Mouse (Mus musculus) retina, postnatal 1 day (tissue): ENCODE results near the gene Pnliprp2.
A peak's percentile ranks its signal among the peaks of the same experiment; 100 is the strongest.

Experiments used
- DNase-seq: peaks from one replicate; pipeline ENCODE4 v3.0.0-alpha.2; 2012

Pnliprp2 gene

GRCm38 (mm10) chr19:58759423-58759822 is at the start of gene Pnliprp2:
TSS of gene Pnliprp2 (plus strand) at chr19:58759719.
- peak; percentile 7 for DNase-seq

GRCm38 (mm10) chr19:58717925-58718324 is 41.6 kb upstream of the Pnliprp2 start:
- DNase-seq, result no peak

- no peak for DNase-seq
Observed at GRCm38 (mm10) chr19:58720439-58720838, 39.1 kb upstream of the Pnliprp2 start.

GRCm38 (mm10) chr19:58726551-58726950 is 33.0 kb upstream of the Pnliprp2 start:
- no peak for DNase-seq

DNA sequence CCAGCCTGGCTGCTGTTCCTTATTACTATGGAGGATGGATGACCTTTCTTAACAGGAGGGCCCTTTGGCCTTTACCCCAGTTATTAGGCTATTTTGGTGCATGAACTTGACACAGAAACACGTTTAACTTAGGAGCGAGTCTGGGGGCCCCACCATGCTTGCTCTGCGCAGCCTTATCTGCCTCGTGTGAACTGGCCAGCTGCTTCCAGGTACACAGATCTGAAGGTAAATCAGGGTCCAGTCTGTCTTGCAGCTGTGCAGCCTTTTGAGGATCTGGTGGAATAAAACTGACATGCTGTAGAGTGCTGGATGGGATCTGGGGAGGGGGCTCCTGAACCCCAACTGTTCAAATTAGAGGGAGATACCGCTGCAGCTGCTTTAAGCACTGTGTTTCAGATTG is 31.8 kb upstream of the Pnliprp2 start:
- no peak for DNase-seq

DNA sequence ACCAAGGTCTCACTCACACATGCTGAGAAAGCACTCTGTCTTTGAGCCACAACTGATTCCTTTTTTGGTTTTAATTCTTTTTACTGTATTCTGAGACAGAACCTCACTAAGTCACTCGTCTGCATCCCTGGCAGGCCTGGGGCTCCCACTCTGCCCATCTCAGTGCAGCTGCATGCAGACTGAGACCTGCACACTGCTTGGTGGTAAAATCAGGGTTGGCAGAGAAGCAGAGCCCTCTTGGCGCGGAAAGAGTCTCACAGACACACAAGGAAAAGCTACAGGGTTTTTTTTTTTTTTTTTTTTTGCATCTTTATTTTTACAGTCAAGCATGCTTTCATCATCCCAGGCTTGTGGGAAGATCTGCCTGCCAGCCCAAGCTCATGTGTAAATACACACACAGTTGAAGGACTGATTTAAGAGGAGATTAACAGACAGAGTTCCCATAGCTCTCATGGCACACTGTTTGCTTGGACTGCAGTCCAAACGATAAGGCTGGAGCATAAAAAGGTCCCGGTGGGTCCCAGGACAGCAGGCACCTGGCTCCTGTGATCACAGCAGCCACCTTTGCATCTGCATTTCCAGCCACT is 31.0 kb upstream of the Pnliprp2 start, which contains the start of gene Pnliprp1:
Gene Pnliprp1 (plus strand): TSS at position 443 of the 587 bp plus-strand sequence.
- DNase-seq, result no peak

DNA sequence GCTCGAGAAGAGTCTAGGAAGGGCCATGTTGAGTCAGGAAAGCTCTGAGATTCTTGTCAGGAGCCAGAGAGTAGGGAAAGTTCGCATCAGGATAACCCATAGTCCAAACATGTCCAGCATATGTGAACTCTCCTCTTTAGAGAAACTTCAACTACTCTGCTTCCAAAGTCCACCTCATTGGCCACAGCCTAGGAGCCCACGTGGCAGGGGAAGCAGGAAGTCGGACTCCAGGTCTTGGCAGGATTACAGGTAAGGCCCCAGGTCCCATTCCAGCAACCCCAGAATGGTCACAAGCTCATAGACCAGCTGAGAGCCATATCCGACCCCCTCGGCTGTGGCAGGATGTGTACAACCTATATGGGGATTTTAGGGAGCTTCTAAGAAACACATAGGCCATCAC is 26.3 kb upstream of the Pnliprp2 start:
- DNase-seq, result no peak

DNA sequence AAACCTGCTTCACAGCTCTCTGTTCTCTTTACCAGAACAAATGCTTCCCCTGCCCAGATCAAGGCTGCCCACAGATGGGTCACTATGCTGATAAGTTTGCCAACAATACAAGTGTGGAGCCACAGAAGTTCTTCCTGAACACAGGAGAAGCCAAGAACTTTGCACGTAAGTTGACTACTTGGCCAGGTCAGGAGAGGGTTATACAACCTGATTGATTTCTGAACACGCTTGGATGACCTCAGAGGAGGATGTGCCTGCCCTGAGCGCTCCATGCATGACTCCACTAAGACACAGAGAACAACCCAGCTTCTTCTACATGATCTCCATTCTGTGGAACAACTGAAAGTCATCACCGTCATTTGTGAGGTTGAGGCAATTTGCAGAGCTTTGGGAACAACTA is 21.4 kb upstream of the Pnliprp2 start:
- no peak for DNase-seq

GRCm38 (mm10) chr19:58741036-58741435 is 18.5 kb upstream of the Pnliprp2 start:
- no peak for DNase-seq

DNA sequence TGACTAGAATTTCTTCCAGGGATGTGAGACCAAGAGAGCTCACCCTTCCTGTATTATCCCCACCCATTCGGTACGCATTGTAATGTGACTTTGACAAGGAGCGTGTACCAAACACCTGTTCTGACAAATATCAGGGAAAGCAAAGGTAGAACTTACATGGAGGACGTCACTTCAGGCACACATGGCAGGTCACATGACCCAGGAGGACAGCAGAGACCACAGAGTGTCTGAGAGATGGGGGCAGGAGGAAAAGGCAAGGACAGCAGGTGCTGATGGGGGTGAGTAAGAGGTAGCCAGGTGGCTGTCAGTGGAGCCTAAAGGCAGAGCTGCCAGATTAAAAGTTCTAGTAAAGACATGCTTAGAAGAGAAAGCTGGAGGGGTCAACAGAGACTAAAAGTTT is 16.8 kb upstream of the Pnliprp2 start:
- no peak for DNase-seq

GRCm38 (mm10) chr19:58743736-58744135 is 15.8 kb upstream of the Pnliprp2 start:
- DNase-seq, result no peak

GRCm38 (mm10) chr19:58747498-58748000 is 12.0 kb upstream of the Pnliprp2 start:
- DNase-seq, result no peak

GRCm38 (mm10) chr19:58750822-58751221 is 8.7 kb upstream of the Pnliprp2 start:
- DNase-seq, result no peak

- no peak for DNase-seq
Observed at GRCm38 (mm10) chr19:58751504-58751903, 8.0 kb upstream of the Pnliprp2 start.

DNA sequence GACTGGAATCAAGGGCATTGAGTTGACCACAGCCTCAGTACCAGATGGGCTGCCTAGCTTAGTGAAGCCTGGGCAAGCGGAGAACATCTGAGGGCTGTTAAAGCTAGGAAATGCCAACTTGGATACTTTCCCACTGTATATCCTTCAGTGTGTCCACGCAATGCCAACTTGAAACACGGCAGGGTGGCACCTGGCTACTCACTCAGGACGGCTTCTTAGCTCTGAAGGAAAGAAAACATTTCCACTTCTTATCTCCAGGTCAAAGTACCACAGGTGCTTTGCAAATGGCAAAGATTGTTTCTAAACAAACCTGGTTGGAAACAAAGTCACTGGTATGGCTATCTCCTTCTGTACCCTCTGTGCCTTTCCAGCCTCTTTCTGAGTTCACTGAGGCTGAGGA is 648 bp upstream of the Pnliprp2 start:
- DNase-seq, result no peak

DNA sequence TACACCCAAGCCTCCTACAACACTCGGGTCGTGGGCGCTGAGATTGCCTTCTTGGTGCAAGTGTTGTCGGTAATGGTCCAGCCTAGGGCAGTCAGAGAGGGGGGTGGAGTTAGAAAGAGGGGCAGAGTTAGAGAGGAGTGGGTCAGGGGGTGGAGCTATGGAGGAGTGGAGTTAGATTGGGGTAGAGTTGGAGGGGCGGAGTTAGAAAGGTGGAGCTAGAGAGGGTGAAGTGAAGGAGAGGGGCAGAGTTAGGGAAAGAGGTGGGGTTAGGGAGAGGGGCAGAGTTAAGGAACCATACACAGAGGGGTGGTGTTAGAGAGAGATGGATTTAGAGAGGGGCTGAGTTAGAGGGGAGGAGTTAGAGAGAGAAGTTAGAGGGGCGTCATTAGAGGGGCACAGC is 2.8 kb downstream of the Pnliprp2 start:
- peak; percentile 60 for DNase-seq

DNA sequence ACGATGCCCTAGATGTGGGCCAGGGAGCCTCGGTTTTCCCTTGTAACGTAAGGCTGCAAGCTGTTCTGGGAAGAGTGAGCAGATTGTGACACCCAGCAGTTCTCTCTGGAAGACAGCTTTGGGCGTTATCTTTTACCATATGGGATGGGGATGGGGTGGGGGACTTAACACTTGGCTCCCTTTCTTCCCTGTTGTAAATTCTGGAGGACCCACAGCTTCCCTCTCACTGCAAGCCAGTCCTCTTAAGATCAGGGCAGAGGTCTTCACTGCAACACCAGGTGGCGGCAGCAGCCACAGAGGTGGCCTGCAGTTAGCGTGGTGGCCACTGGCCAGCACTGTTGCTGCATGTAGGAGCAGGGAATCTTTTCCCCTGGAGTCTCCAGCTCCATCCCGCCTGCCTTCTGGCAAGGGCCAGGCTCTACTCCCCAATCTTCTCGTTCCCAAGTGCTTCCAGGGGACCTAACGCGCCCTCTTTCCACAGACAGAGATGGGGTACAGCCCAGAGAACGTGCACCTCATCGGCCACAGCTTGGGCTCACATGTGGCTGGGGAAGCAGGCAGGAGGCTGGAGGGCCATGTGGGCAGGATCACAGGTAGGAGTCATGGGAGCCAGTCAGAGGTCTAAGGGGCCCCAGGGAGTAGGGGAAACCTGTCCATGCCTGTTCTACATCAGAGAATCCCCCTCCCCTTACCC is 3.5 kb downstream of the Pnliprp2 start:
- DNase-seq, result peak; percentile 79

DNA sequence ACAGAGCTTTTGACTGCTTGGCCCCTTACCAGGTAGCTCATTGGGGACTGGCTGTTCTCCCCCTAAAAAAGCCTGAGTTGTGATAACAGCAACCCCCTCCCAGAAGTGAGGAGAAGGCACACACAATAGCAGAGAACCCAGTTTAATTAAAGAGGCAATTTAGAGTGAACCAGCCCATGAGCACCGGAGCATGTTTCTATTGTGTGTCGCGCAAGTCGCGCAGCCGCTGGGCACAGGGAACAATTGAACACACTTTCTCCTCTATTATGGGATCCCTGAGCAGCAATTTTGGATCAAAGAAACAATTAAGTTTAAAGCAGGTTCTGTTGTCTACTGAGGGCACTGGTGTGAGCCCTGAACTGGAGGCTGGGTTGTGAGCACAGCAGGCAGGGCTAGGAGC is 7.8 kb downstream of the Pnliprp2 start:
- peak; percentile 67 for DNase-seq

- no peak for DNase-seq
Observed at GRCm38 (mm10) chr19:58776461-58776860, 16.9 kb downstream of the Pnliprp2 start.

DNA sequence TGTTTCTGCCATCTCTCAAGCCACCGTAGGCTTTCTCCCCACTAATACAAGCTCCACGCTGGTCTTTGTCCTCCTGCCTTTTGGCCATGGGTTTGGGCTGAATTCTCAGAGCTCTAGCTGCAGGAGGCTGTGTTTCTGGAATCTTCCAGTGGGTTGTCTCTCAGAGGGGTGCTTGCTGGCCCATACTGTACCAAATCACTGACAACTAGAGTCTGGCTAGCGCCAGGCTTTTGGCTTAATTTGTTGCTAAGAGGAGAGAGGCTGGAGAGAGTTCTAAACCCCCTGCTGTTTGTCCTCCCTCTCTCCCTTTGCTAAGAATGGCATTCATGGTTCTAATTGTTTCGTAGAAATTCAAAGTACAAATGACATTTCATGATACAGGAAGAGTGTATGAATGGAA is 22.0 kb downstream of the Pnliprp2 start:
- peak; percentile 14 for DNase-seq

- peak; percentile 73 for DNase-seq
Observed at GRCm38 (mm10) chr19:58783938-58784337, 24.4 kb downstream of the Pnliprp2 start.

DNA sequence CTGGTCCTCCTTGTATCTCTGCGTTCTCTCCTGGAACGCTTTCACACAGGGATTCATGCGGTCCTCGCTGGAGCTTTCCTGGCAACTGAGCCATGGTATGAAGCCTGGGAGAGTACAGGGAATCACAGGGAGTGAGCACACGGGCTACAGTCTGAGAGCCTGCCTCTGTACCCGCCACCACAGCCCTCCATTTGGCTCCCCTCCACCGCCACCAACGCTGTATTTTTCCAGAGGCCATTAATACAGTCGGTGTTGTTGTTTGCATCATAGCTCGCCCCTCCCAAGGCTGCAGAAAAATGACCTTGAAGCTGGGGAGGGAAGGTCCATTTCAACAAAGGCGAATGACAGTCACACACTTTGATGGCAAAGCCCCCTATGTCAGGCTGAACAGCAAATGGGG is 29.7 kb downstream of the Pnliprp2 start:
- DNase-seq, result no peak

DNA sequence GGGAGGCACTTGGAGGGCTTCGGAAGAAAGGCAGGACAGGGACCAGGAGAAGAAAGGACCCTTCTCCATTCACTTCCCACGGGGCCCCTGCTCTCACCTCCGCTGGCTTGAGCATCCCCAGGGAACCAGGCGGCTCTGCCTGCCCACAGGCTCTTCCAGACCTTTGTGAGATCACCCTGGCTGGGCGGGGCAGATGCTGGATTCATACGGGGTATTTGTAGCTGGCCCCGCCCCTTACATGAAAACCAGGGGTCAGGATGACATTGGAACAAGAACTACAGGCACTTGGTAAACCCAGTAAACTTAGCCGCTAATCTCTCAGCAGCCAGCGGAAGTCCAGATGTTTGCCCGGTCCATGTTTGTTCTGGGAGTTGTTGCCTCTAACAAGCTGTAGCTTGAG is 34.8 kb downstream of the Pnliprp2 start, which contains the start of gene 1700019N19Rik:
Gene 1700019N19Rik (minus strand): TSS at position 178 of the 400 bp plus-strand sequence.
- no peak for DNase-seq

GRCm38 (mm10) chr19:58795114-58795669 is 35.7 kb downstream of the Pnliprp2 start:
- DNase-seq, result peak; percentile 74
